Mouse (Mus musculus) olfactory bulb, adult 2 months (tissue): ENCODE results near the gene St6galnac3. TPM values are rescaled to one million over a fixed set of nuclear protein-coding genes. Genes with fewer than 3 reads are reported as not detected.
A peak's percentile ranks its signal among the peaks of the same experiment; 100 is the strongest.

Source experiments
- H3K27ac ChIP-seq: fragments of 200-500 bp; 2 replicates; pipeline ENCODE4 v1.5.1; 2012; ENCODE audit warnings: low read depth, low read length; ENCODE audit not compliant: insufficient read depth
- H3K4me1 ChIP-seq: fragments of 200-500 bp; 2 replicates; pipeline ENCODE4 v1.6.1; 2012; ENCODE audit warnings: low read length; ENCODE audit not compliant: control insufficient read depth, insufficient read depth
- H3K4me3 ChIP-seq: fragments of 200-500 bp; 2 replicates; pipeline ENCODE4 v1.5.1; 2012; ENCODE audit warnings: mild to moderate bottlenecking, low read depth, low read length, moderate library complexity; ENCODE audit not compliant: insufficient read depth
- CTCF ChIP-seq: fragments of 200-500 bp; IDR thresholded peaks from 2 replicates; pipeline ENCODE4 v1.5.1; 2012; ENCODE audit warnings: low read depth, mild to moderate bottlenecking, low read length, moderate library complexity; ENCODE audit not compliant: insufficient read depth
- POLR2A ChIP-seq: fragments of 200-500 bp; IDR thresholded peaks from 2 replicates; pipeline ENCODE4 v1.6.1; 2012; ENCODE audit warnings: mild to moderate bottlenecking, low read depth, low read length, moderate library complexity; ENCODE audit not compliant: insufficient read depth
- whole genome bisulfite sequencing: fragments of 180-500 bp; shearing (Covaris S2); methylation state at CpG from one replicate; pipeline ENCODE4 v1.1.7; 2018; 5-methylcytosine and 5-hydroxymethylcytosine counted together
- polyA plus RNA-seq: library from polyadenylated mRNA; stranded (reverse); fragments of >200 nt; gene quantifications from 2 replicates; pipeline ENCODE4 v1.2.4, GENCODE M21; 2012; ENCODE audit warnings: low replicate concordance; ENCODE audit not compliant: missing spikeins, insufficient read depth, insufficient read length

Gene St6galnac3
- polyA plus RNA-seq, 1 experiment = not detected

DNA sequence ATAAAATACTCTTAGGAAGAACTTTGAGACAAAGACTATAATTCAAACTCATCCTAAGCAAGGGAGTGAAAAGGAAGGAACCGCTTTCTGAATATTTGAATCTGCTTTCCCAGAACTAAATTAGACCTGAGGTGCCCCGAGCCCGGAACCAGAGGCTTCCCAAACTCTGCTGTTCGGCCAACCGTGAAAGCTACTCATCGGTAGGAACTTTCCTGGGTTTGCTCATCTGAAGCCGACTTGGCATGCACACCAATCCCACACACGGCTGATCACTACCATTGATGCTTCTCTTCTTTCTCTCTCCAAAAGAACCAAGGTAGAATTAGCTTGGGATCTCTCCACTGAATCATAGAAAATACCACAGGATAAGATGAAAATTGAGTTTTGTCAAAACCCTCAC is 55.6 kb downstream of the St6galnac3 start:
- TF ChIP-seq CTCF (no peak), POLR2A (no peak)
- peaks cover 13% of the 10 kb centered on the region for H3K4me1 ChIP-seq
- H3K27ac ChIP-seq = no peak overlapping the region
- WGBS = 67% methylated on average over 8 of the region's 8 CpGs
- no peak overlapping the region for H3K4me3 ChIP-seq

DNA sequence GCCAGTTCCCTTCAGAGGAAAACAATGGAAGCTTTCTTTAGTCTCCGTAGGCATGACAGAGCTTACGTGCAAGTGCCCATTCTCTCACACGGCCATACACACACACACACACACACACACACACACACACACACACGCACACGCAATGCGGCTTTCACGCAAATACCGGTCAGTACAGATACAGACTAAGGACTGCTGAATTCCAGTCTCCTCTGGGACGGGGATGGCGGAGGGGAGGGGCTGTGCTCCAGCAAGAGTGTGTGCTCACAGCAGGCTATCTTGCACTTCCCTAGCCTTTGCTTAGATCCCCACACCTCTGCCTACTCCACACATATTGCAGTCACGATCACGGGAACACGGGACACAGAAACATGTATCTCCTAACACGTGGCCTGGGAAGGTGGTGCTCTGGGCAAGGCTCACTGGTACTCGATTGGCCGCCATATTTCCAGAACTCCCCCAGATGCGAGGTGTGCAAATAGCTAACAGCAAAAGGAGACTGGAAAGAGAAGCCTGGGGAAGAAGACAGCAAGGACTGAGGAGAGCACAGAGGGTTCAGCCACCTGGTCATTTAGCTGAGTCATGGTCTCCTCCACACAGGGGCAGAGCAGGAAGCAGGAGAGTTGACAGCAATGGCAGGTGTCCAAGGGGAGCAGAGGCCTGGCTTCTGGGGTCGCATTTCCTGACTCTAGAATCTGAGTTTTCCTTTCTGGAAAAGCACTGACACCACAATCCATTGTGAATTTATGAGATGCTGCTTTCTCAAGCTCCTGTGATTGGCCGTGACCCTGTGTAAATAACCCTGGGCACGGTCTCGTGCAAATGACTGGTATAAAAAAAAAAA is 56.3 kb downstream of the St6galnac3 start:
- WGBS = 85% methylated on average over 21 of the region's 21 CpGs
- Histone ChIP-seq H3K27ac (no peak overlapping the region), H3K4me1 (peaks cover 13% of the 10 kb centered on the region), H3K4me3 (no peak overlapping the region)
- TF ChIP-seq CTCF (no peak), POLR2A (no peak)

- Histone ChIP-seq H3K4me1 (peaks cover 37% of the 10 kb centered on the region), H3K4me3 (no peak overlapping the region), H3K27ac (no peak overlapping the region)
- TF ChIP-seq POLR2A (no peak), CTCF (no peak)
- WGBS = 96% methylated on average over 5 of the region's 5 CpGs
These were observed 60.3 kb downstream of the St6galnac3 start for GRCm38 (mm10) chr3:153664696-153665095.

DNA sequence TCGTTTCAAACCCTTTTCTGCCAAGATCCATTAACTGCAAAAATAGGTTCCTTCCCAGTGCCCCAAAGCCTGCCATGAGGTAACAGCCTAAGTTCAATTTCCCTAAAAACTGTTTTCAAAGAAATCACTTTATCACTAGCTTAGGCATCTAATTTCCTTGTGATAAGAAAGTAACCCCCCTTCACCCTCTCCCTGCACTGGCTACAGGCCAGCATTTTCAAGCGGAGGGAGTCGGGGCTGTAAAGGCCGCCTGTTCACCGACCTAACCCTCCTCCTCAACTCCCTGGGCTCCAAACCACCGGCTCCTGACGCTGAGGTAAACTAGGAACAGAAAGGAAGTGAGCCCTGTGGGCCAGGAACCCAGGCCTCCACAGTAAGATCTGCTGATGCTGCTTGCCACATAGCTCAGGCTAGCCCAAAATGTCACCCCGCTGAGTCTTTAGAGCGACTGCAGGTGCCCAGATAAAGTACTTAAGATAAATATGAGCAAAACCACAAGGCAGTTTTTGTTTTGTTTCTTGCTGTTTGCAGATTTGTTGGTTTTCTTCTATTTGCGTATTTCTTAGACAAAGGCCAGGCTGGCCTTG is 61.0 kb downstream of the St6galnac3 start:
- H3K27ac ChIP-seq = no peak overlapping the region
- H3K4me1 ChIP-seq = peaks cover 41% of the 10 kb centered on the region
- 56% methylated on average over 10 of the region's 10 CpGs for WGBS
- TF ChIP-seq POLR2A (no peak), CTCF (no peak)
- H3K4me3 ChIP-seq = no peak overlapping the region

DNA sequence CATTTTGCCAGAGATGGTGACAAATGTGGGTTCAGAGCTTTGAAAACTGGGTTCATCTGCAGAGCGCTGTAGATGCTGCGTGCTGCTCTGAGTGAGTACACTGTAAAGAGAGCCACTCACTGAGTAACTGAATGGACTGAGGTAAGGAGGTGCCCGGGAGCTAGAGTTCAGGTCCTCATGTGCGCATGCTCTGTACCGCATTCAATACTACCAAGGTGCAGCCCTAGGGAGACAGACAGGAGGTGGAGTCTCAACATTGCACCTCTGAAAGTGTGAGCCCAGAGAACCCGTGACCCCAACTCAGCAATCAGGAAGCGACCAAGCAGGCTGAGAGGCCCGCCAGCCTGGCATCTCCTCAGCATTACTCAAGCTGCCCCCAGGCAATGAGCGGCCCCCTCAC is 62.2 kb downstream of the St6galnac3 start:
- H3K27ac ChIP-seq = no peak overlapping the region

DNA sequence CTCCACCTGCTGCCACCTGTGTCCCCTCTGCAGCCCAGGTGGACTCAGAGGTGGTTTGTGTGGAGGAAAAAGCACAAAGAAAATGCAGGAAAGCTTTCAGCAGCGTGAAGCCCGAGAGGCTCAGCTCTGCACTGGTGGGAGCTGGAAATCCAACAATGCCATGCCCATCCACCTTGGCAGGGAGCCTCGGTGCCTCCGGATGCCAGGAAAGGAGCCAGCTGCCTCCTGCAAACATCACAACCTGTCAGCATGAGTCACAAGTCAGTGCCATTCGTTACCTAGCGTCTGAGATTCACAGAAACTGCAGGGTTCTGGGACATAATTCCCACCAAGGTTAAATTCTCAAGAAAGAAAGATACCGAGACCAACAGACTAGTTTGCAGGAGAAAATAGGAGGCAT is 63.0 kb downstream of the St6galnac3 start:
- WGBS = 43% methylated on average over 7 of the region's 7 CpGs
- no peak for TF ChIP-seq POLR2A
- TF ChIP-seq CTCF = no peak
- no peak overlapping the region for H3K27ac ChIP-seq
- H3K4me3 ChIP-seq = no peak overlapping the region
- peaks cover 50% of the 10 kb centered on the region for H3K4me1 ChIP-seq

More for the DNA sequence above, 62.2 kb downstream of the St6galnac3 start:
- TF ChIP-seq POLR2A (no peak), CTCF (no peak)
- no peak overlapping the region for H3K4me3 ChIP-seq
- WGBS = 86% methylated on average over 9 of the region's 9 CpGs
- H3K4me1 ChIP-seq = peaks cover 47% of the 10 kb centered on the region

DNA sequence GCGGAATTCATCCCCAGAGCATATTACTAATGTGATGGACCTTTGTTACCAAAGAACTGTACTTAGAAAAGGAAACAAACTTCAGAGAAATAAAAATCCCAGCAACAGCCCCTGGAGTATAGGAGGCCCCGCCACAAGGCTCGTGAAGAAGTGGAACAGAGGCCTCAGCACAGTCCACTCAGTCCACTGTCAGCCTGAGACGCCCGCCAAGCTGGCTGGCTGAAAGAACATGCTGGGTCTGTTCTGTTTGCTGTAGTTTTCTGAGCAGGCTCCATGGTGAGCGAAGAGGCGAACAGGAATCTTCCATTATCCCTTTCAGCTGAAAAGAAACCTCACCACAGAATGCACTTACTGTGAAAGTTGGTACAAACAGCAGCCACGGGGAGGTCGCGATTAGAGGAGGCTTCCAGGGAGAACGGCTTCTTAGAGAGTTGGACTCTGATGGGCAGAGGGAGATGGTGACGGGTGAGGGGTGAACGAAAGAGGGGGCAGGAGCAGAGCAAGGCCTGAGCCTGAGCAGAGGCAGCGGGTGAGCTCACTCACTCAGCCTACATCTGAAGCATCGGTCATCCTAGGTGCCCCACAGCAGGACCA is 65.3 kb downstream of the St6galnac3 start:
- 52% methylated on average over 15 of the region's 15 CpGs for WGBS
- Histone ChIP-seq H3K27ac (peak overlapping the region; percentile 7; the same call in 1 of the 2 replicates), H3K4me1 (peaks cover 53% of the 10 kb centered on the region), H3K4me3 (no peak overlapping the region)
- TF ChIP-seq CTCF = no peak
- no peak for TF ChIP-seq POLR2A

DNA sequence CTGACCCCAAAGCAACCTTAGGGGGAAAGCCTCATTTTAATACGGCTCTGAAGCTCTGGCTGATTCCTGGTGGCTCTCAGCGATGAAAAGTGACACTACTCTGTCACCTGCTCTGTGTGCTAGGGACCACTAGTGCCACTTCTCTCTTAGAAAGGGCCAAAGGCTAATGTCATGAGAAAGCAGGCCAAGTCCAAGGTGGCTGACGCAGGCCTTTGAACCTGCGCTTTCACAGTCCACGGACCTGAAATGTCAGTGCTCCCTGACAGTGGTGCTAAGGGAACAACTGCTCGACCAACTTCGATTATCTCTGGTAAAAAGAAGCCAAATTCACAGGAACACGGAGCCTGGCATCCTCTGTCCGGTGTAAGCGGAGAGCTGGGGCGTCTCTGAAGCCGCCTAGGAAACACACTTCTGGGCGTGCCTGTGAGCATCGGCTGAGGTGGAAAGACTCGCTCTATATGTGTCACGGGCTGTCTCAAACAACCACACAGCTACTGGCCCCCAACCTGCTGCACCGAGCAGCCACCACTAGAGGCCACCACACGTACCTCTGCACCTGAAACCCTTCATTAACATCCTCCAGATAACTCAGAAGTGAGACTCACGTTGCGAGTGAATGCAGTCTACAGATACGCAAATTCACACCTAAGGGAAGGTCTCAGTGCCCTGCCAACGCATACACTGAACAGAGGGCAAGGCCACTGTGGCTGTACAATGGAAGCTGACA is 66.8 kb downstream of the St6galnac3 start:
- TF ChIP-seq CTCF (peak; percentile 54; the same call in 1 of the 2 replicates), POLR2A (no peak)
- H3K4me3 ChIP-seq = no peak overlapping the region
- H3K4me1 ChIP-seq = peaks cover 59% of the 10 kb centered on the region
- WGBS = 71% methylated on average over 22 of the region's 22 CpGs
- no peak overlapping the region for H3K27ac ChIP-seq

- Histone ChIP-seq H3K4me3 (no peak overlapping the region), H3K27ac (no peak overlapping the region), H3K4me1 (peaks cover 38% of the 10 kb centered on the region)
- TF ChIP-seq POLR2A (no peak), CTCF (no peak)
- WGBS = 14% methylated on average over 9 of the region's 9 CpGs
These were observed 69.9 kb downstream of the St6galnac3 start for GRCm38 (mm10) chr3:153655071-153655470.
